Mouse (Mus musculus): ENCODE measurements around the gene Armcx1. TPM values are rescaled to one million over a fixed set of nuclear protein-coding genes. Genes with fewer than 3 reads are reported as not detected.
A peak's percentile ranks its signal among the peaks of the same experiment; 100 is the strongest.

The Armcx1 gene
- total and polyA plus RNA-seq, 3 experiments = 0.08 TPM; not detected in 2

DNA sequence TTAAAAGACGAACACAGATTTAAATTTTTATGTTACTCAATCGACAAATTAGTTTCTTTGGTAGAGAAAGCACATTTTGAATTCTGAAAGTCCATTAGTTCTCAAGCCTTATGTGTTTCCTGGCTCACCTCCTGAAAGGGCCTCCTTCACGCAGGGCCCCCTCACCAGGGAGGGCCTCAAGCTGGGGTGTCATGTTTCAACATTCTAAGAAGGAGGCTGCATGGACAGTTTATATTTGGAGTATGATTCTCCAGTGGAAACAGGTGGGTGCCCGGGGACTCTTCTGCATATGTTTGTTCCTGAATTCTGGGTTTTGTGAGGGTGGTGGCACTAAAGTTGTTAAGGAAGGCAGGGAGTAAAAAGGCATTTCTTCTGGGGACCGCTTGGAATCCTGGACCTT is 32.8 kb upstream of the Armcx1 start:
- H3K36me3 ChIP-seq (replicated peaks in 1 of 2; ENCODE audit: control insufficient read depth in 1 of 2, insufficient read depth in 1 of 2, low read length in 1 of 2) = peaks cover 0 to 8% of the 10 kb centered on the region in 2 experiments
- TF ChIP-seq ZC3H11A (IDR thresholded peaks at IDR 0.05; ENCODE audit: low read depth, low read length) (no peak), BHLHE40 (IDR thresholded peaks at IDR 0.05; ENCODE audit: low read depth, low read length) (no peak), GABPA (IDR thresholded peaks at IDR 0.05; ENCODE audit: insufficient replicate concordance, low read depth, low read length) (no peak)
- in situ Hi-C loops (cut with MboI; ENCODE audit: low pct_ligation_motif_present, low pct_unique_long_range_greater_than_20kb, low sequenced_read_pairs) (no loop called here), dilution Hi-C loops (cut with MboI; ENCODE audit: extremely low pct_ligation_motif_present, extremely low pct_unique_long_range_greater_than_20kb, low sequenced_read_pairs) (no loop called here)
- DNase-seq (ENCODE audit: extremely low read depth) = no peak
- no peaks in the 10 kb centered on the region for H3K27me3 ChIP-seq (replicated peaks)
- H3K27ac ChIP-seq (ENCODE audit: insufficient read depth, low read depth) = no peak overlapping the region
- no peak overlapping the region for H3K9ac ChIP-seq (ENCODE audit: insufficient read depth, low read depth)
- H3K4me1 ChIP-seq (ENCODE audit: control insufficient read depth in 1 of 2, insufficient read depth in 2 of 2) = no peaks in the 10 kb centered on the region; a peak in 1 of 4 replicates
- H3K4me3 ChIP-seq (replicated peaks in 1 of 3; ENCODE audit: low read depth in 2 of 3, low read length in 2 of 3, poor library complexity in 1 of 3) = no peak overlapping the region
- H3K79me2 ChIP-seq (replicated peaks; ENCODE audit: control insufficient read depth, extremely low read depth, insufficient read depth, poor library complexity, severe bottlenecking) = no peaks in the 10 kb centered on the region
- no peaks in the 10 kb centered on the region for H3K9me3 ChIP-seq (replicated peaks; ENCODE audit: low read length)
- no peak overlapping the region for H3K4me2 ChIP-seq (ENCODE audit: insufficient read depth, low read depth, poor library complexity, severe bottlenecking)

DNA sequence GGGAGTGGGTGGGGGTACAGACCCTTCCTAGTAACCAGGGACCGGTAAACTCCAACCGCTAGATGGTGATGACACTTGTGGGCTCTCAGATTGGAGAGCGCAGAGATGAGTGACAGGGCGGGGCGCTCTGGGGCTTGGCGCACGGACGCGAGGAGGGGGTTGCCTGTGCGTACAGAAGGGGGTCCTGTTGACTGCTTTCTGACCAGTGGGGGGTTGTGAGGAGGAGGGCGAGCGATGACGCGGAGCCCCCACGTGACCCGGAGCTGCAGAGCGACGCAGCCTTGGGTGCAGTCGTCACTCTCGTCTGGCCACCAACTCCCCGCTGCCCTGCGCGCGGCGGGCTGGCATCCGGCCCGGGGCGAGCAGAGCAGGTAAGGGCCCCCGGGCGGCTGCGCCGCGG is 31.5 kb upstream of the Armcx1 start, which contains the start of gene Armcx4:
TSS of gene Armcx4 (plus strand) at position 253 of the 400 bp plus-strand sequence.
- peak within 1 kb of the TSS; percentile 73 for H3K9ac ChIP-seq (ENCODE audit: insufficient read depth, low read depth)
- H3K27me3 ChIP-seq (replicated peaks) = no peaks in the 10 kb centered on the region
- H3K36me3 ChIP-seq (replicated peaks in 1 of 2; ENCODE audit: control insufficient read depth in 1 of 2, insufficient read depth in 1 of 2, low read length in 1 of 2) = peaks cover 0 to 9% of the 10 kb centered on the region in 2 experiments
- H3K4me1 ChIP-seq (ENCODE audit: control insufficient read depth in 1 of 2, insufficient read depth in 2 of 2) = no peaks in the 10 kb centered on the region; a peak in 1 of 4 replicates
- dilution Hi-C loops (cut with MboI; ENCODE audit: extremely low pct_ligation_motif_present, extremely low pct_unique_long_range_greater_than_20kb, low sequenced_read_pairs) (no loop called here), in situ Hi-C loops (cut with MboI; ENCODE audit: low pct_ligation_motif_present, low pct_unique_long_range_greater_than_20kb, low sequenced_read_pairs) (no loop called here)
- no peaks in the 10 kb centered on the region for H3K79me2 ChIP-seq (replicated peaks; ENCODE audit: control insufficient read depth, extremely low read depth, insufficient read depth, poor library complexity, severe bottlenecking)
- H3K4me3 ChIP-seq (replicated peaks in 1 of 3; ENCODE audit: low read depth in 2 of 3, low read length in 2 of 3, poor library complexity in 1 of 3) = peak within 1 kb of the TSS in 2 of 3 experiments; percentile 14 to 39
- H3K4me2 ChIP-seq (ENCODE audit: insufficient read depth, low read depth, poor library complexity, severe bottlenecking) = peak within 1 kb of the TSS; percentile 15; the same call in 1 of the 2 replicates
- no peak within 1 kb of the TSS for H3K27ac ChIP-seq (ENCODE audit: insufficient read depth, low read depth)
- DNase-seq (ENCODE audit: extremely low read depth) = no peak
- no peaks in the 10 kb centered on the region for H3K9me3 ChIP-seq (replicated peaks; ENCODE audit: low read length)
- TF ChIP-seq IRF4 (IDR thresholded peaks at IDR 0.05; ENCODE audit: low read depth, low read length) (no peak), HCFC1 (IDR thresholded peaks at IDR 0.05; ENCODE audit: low read depth, low read length) (no peak), SIN3A (IDR thresholded peaks at IDR 0.05; ENCODE audit: low read length) (no peak), EP300 (IDR thresholded peaks at IDR 0.05; ENCODE audit: low read length) (no peak), CHD2 (IDR thresholded peaks at IDR 0.05; ENCODE audit: low read length) (no peak), ZMIZ1 (IDR thresholded peaks at IDR 0.05; ENCODE audit: low read depth, low read length) (no peak), USF1 (IDR thresholded peaks at IDR 0.05; ENCODE audit: low read depth, low read length) (peak; percentile 83), UBTF (IDR thresholded peaks at IDR 0.05; ENCODE audit: low read depth, low read length) (no peak), JUND (conservative IDR thresholded peaks at IDR 0.05; ENCODE audit: low read depth, low read length) (no peak), MAX (IDR thresholded peaks at IDR 0.05; ENCODE audit: low read length) (no peak), MAZ (IDR thresholded peaks at IDR 0.05; ENCODE audit: low read depth, low read length) (0 out of 2 replicates have a peak, but pooled peaks have one; percentile 45), SMC3 (IDR thresholded peaks at IDR 0.05; ENCODE audit: low read depth, low read length) (no peak), MAFK (IDR thresholded peaks at IDR 0.05; ENCODE audit: insufficient replicate concordance, low read length) (no peak), KAT2A (IDR thresholded peaks at IDR 0.05; ENCODE audit: insufficient replicate concordance, low read length) (no peak), ZKSCAN1 (IDR thresholded peaks at IDR 0.05; ENCODE audit: borderline replicate concordance, low read depth, low read length) (no peak), NELFE (IDR thresholded peaks at IDR 0.05; ENCODE audit: low read depth, low read length) (peak; percentile 28; the same call in 1 of the 2 replicates), USF2 (conservative IDR thresholded peaks at IDR 0.05; ENCODE audit: low read depth, low read length) (peak; percentile 53), ELF1 (IDR thresholded peaks at IDR 0.05; ENCODE audit: low read depth, low read length) (no peak), NRF1 (IDR thresholded peaks at IDR 0.05; ENCODE audit: low read depth, low read length) (no peak), TCF12 (IDR thresholded peaks at IDR 0.05; ENCODE audit: low read depth, low read length) (peak; percentile 26; the same call in 1 of the 2 replicates), E2F4 (IDR thresholded peaks at IDR 0.05; ENCODE audit: insufficient replicate concordance, low read depth, low read length) (no peak), POLR2A (IDR thresholded peaks at IDR 0.05; ENCODE audit: low read depth, low read length) (peak; percentile 58; the same call in 1 of the 2 replicates), MXI1 (IDR thresholded peaks at IDR 0.05; ENCODE audit: low read depth, low read length) (no peak), GABPA (IDR thresholded peaks at IDR 0.05; ENCODE audit: insufficient replicate concordance, low read depth, low read length) (no peak), ZC3H11A (IDR thresholded peaks at IDR 0.05; ENCODE audit: low read depth, low read length) (no peak), BHLHE40 (IDR thresholded peaks at IDR 0.05; ENCODE audit: low read depth, low read length) (peak; percentile 50; the same call in 1 of the 2 replicates), MYC (IDR thresholded peaks at IDR 0.05; ENCODE audit: low read depth, low read length) (no peak), RCOR1 (conservative IDR thresholded peaks at IDR 0.05; ENCODE audit: low read depth, low read length) (no peak), PAX5 (IDR thresholded peaks at IDR 0.05; ENCODE audit: low read length) (no peak), JUN (IDR thresholded peaks at IDR 0.05; ENCODE audit: insufficient read depth, low read depth, low read length) (no peak), ZNF384 (IDR thresholded peaks at IDR 0.05; ENCODE audit: low read depth, low read length) (no peak), MEF2A (IDR thresholded peaks at IDR 0.05; ENCODE audit: borderline replicate concordance, low read depth, low read length) (no peak), CTCF (conservative IDR thresholded peaks at IDR 0.05 in 1 of 2, IDR thresholded peaks at IDR 0.05 in 1 of 2; ENCODE audit: low read depth in 2 of 2, low read length in 2 of 2) (peak in 1 of 2 experiments; percentile 28; a peak in 1 of 4 replicates)

Data from CH12.LX (cell line).